Mouse (Mus musculus) adrenal gland, postnatal 25 days (tissue): ENCODE results near the gene Rassf3. TPM values are rescaled to one million over a fixed set of nuclear protein-coding genes. Genes with fewer than 3 reads are reported as not detected.
A peak's percentile ranks its signal among the peaks of the same experiment; 100 is the strongest.

Experiments used
- DNase-seq: peaks from one replicate; pipeline ENCODE4 v3.0.0; 2021; ENCODE audit warnings: mixed read lengths
- total RNA-seq: library from RNA; stranded (reverse); gene quantifications from 2 replicates; pipeline ENCODE4 v1.2.3, GENCODE M21; 2021

Rassf3 gene
- total RNA-seq, 1 experiment from 2014 or later = 36.8 TPM

- DNase-seq = peak; percentile 56
Measured at GRCm38 (mm10) chr10:121461404-121462161, 14.6 kb downstream of the Rassf3 start.

DNA sequence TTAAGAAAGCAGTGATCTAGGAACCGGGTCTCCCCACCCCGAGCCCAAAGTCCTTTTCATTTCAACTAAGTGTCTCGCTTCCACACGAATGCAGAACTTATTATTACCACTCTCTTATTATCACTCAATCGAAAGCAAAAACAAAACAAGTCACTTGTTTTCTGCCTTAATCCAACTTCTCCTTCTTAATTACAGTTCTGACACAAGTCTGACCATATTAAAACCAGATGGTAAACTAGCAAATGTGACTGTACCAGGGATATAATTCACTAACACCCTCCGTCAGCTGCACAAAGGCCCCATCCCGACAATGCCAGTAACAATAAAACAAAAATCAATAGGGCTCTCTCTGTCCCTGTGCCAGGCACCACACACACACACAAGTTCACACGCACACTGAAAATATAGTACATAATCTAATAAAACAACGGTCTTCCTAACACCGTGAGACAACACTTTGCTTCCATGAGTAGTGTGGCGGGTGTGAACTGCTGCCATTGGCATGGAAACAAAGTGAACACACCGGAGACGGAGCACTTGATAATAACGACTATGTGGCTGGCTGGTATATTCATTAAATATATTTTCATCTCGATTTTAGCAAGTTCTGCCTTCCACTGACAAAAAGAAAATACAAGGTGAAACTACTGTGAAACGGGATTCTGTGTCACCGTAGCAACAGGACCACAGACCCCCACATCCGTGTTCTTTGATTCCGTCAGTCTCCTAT lies 16.9 kb downstream of the Rassf3 start:
- DNase-seq = no peak

GRCm38 (mm10) chr10:121458408-121458807 lies 17.7 kb downstream of the Rassf3 start:
- DNase-seq = no peak

- DNase-seq = no peak
Measured at GRCm38 (mm10) chr10:121457381-121457780, 18.8 kb downstream of the Rassf3 start.

GRCm38 (mm10) chr10:121455517-121455916 lies 20.6 kb downstream of the Rassf3 start:
- no peak for DNase-seq

- no peak for DNase-seq
Measured at GRCm38 (mm10) chr10:121454708-121455475, 21.3 kb downstream of the Rassf3 start.

GRCm38 (mm10) chr10:121454033-121454432 lies 22.1 kb downstream of the Rassf3 start:
- no peak for DNase-seq

- DNase-seq = no peak
Measured at GRCm38 (mm10) chr10:121445808-121446207, 30.3 kb downstream of the Rassf3 start.

- DNase-seq = no peak
Measured at GRCm38 (mm10) chr10:121444198-121444597, 31.9 kb downstream of the Rassf3 start.

- DNase-seq = peak; percentile 60
Measured at GRCm38 (mm10) chr10:121443791-121444190, 32.4 kb downstream of the Rassf3 start.

- DNase-seq = no peak
Measured at GRCm38 (mm10) chr10:121439310-121439731, 36.8 kb downstream of the Rassf3 start.

DNA sequence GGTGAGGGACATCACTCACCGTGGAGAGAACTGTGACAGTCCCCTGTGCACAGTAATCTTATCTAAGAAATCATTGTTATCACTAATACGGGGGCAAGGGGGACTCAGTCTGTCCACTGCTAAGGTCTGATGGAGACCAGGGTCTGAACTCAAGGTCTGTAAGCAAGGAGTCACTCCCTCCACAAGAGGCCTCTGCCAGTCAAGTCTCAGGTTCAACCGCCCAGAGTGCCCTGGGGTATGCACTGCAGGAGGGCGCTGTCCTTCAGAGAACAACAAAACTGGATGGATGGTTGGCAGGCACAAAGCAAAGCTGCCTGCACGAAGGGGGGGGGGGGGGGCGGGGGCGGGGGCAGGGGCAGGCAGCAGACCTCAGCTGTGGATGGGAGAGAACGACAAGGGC lies 38.0 kb downstream of the Rassf3 start:
- no peak for DNase-seq

- DNase-seq = no peak
Measured at GRCm38 (mm10) chr10:121436693-121437092, 39.5 kb downstream of the Rassf3 start.

DNA sequence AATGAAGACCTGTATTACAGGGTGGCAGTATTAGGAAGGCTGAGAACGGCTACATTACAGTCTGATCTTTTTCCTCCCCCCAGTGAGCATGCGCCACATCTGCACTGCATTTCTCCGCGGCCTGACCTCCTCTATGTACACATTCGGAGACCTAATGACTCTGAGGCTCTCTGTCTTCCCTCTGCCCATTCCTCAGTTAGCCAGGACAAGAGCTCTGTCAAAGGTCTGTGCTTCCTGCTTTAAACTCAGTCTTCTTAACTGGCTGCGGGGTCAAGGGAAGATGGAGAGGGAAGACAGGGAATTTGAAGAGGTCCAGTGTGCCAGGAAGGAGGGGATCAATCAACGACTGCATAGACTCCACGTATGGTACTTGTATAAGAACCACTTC lies 39.9 kb downstream of the Rassf3 start:
- no peak for DNase-seq

DNA sequence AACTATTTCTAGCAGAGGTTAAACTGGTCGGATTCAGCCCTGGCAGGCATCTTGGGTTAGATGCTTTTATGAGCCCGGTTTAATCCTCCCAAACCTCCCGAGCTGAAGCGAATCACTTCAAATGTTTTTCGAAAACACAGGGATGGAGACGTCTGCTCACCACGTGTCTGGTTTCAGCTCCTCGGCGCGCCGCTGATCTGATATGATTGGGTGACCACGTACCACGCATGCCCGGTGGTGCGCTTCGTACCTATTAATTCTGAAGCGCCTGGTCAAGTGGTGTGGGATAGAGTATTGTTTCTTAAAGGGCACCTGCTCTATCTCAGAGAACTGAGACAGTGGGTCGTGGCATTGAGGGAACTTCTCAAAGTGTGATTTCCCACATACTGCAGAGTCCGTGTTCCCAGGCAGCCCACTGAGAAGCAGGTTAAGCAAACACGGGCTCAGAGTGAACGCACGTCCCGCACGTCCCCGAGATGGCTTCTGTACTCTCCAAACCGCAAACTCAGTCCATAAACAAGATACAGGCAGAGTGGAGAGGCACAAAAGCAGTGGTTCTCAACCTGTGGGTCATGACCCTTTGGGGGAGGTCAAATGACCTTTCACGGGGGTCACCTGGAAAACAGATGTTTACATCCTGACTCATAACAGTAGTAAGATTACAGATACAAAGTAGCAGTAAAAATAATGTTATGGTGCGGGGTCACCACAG lies 40.4 kb downstream of the Rassf3 start:
- DNase-seq = peak; percentile 55

- no peak for DNase-seq
Measured at GRCm38 (mm10) chr10:121434441-121435103, 41.6 kb downstream of the Rassf3 start.

GRCm38 (mm10) chr10:121432635-121433280 lies 43.4 kb downstream of the Rassf3 start:
- DNase-seq = peak; percentile 32

GRCm38 (mm10) chr10:121432041-121432634 lies 44.0 kb downstream of the Rassf3 start:
- DNase-seq = no peak

DNA sequence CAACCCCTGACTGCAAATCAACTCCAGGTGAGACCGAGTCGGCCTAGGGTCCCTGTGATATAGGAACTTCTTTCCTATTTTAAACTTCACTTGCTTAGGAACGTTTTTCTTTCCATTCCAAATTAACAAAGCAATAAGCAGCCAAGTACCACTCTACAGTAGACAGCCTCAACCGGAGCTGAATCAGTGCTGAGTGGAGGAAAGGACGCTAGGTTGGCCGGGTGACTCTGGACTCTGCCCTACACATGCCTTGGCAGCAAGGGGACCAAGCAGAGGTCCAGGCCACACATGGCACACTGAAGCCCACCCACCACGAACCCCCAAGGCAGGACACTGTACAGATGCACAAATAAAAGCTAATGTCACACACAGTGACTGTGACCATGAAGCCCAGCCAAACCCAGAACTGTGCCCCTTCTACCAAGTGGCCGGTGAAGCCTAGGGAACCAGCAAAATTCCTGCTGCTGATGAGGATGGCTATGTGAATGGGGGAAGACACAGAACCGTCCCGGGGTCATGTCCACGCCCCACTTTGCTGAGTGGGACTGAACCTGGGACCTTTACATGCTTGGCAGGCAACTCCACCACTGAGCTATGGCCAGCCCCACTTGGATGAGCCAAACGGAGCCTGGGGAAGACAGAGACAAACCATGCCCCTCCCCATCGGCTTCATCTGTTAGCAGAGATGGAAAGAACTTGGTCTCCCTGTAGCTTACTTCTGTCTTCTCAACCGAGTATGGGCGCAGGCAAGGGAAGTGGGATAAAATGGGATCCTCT lies 45.2 kb downstream of the Rassf3 start:
- DNase-seq = no peak
